Mouse (Mus musculus) fat pad, adult 2 months (tissue): ENCODE measurements around the gene Clip4.

Experiments used
- DNase-seq: peaks from one replicate; pipeline ENCODE4 v3.0.0-alpha.2; 2011; ENCODE audit warnings: low read depth, low spot score; ENCODE audit errors: extremely low read depth

The Clip4 gene

DNA sequence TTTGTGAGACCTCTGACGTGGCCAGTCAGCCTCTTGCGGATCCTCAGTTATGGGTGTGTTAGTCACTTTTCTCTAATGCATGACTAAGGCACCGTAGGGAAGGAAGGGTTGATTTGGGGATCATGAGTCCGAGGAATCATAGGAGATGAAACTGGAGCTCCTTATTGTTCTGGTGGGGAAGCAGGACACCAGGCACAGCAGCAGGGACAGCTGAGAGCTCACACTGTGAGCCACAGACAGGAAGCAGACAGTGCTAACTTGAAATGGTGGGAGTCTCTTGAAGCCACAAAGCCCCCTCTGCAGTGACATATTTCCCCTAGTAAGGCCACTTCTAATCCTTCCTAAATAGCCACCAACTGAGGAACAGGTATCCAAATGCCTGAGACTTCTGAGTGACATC lies 22.8 kb downstream of the Clip4 start:
- DNase-seq, result no peak

DNA sequence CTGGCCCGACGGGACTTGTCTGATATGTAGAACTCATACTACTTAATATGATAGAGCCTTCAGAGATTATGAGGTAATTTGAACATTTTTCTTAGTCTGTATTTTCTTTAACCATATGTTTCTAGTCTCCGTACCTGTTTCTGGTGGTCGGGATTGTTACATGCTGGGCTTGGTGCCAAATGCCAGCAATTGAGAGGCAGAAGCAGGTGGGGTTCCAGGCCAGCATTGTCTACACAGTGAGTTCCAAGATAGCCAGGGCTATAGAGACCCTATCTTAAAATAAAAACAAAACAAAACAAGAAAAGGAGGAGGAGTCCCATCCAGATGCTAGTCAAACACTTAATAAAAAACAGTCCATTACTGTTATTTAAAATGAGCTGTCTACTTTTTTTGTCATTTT lies 23.3 kb downstream of the Clip4 start:
- DNase-seq, result no peak

DNA sequence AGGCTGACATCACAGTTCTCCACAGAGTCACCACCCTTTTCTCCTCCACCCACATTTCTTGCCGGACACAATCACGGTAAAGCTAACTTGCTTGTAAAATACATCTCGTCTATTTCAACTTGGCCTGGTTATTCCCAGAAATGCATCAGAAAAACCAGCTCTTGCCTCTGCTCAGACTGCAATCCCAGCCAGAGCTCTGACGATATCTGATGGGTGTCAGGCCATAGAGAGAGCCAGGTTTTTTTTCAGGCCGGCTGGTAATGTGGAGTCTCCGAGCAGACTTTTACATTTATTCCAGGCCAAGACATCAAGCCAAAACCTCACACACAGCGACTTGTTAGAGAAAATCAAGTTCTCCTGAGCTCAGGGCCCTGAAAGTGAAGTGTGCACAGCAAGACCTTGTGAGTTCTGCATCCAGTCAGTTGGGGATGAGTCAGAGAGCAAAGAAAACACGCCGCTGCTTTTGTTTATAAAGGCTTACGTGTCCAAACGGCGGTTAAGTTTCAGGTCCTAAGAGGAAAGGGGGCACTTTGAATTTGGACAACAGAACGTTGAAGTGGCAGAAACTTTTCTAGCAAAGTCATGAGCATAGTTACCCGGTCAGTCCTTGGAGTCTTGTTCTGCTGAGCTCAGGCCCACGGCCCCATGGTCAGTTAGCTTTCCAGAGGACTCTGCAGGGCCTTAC lies 27.4 kb downstream of the Clip4 start:
- DNase-seq, result no peak

DNA sequence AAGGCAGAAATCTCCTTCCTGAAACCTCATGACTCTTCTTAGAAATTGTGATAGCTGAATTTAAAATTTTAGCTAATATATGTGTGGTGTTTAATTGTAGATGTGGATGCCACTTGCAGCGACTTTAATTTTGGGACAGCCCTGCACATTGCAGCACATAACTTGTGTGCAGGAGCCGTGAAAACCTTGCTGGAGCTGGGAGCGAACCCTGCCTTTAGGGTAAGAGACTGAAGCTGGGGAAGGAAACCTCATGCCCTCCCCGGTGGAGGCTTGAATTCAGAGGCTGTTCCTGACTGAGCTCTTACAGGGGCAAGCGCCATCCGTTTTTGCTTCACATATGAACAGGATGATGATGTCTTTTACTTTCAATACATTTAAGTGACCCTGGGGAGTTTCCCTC lies 35.2 kb downstream of the Clip4 start:
- DNase-seq, result no peak

DNA sequence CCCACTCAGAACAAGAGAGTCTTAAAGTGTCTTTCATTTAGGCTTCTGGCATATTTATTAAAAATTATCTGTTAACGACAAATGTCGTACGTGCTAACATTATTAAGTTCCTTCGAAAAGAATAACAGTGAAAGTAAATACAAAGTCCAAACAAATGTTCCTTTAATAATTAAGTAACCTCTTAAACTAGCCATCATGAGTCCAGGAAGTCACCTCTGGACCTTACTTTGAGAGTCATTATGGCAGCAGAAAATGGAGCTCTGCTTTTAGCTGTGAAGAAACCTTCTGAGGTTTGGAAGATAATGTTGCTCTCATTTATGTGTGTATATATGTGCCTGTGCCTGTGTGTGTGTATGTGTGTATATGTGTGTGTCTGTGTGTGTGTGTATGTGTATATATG lies 35.6 kb downstream of the Clip4 start:
- DNase-seq, result no peak

DNA sequence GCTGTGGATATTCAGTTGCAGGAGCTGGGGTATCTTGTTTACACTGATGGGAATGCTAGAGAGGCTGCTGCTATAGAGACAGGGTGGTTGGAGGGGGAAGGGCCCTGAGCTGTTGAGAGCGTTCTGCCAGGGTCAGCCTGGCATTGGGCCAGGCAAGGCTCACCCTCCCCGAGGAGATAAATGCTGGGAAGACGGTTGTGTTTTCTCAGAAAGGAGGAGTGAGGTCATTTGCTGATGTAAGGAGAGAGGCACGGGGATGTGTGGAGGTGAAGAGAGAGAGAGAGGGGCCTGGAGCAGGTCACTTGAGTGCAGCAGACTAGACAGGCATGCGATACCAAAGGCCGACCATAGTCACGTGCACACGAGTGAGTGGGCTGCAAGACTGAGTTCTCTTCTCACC lies 42.8 kb downstream of the Clip4 start:
- DNase-seq, result no peak

DNA sequence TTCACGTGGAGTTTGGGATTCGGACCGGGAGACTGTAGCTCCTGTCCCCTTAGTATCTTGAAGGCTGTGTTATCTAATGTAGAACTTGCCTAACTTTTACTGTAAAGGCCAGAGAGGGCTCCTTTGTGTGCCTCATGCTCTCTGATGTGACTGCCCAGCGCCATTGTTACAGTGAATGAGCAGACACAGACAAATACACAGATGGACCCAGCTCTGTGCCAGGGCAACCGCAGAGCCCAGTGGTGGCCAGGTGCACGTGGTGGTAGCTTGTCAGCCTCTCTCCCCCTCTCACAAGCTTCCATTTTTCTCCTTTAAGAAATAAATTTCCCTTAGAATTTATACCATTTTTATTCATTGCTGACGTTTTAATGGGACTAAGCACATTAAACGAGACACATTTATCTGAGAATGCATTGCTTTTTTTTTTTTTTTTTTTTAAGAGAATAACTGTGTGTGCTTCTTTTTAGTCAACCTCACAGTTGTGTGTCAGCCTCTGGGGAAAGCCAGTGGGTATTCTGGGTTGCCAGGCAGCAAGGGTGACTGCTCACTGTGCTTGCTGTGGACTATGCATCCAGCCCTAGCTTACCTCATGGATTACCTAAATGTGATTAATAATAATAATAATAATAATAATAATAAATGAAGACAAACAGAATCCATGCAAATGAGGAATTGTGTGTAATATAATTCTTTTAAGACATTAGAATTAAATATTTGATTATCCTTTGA lies 48.0 kb downstream of the Clip4 start:
- DNase-seq, result no peak

DNA sequence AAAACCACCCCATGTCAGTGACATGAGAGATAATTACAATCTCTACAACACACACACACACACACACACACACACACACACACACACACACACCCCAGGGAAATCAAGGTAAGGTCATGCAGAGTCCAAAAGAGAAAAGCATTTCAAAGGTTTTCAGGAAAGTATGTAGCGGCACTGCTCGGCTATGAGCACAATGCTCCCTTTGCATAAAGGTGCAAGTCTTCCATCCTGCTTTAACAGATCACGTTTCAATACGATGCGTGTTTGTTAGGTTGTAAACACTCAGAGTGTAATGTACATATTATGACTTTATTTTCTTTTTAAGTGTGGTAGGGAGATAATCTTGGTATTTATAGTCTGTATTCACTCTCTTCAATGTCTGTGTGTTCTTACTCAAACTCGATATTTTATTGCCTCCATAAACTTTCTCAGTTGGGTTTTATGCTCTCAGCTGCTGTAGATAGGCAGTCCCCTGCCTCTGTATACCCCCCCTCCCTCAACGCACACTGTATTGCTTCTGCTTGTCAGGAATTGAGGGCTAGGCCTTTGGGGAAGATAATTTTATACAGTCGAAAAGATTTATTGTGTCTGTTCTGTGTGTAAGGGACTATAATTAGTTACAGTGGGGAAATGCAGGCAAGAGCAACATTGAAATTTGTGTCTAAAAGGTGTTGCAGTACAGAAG lies 55.5 kb downstream of the Clip4 start:
- DNase-seq, result no peak

DNA sequence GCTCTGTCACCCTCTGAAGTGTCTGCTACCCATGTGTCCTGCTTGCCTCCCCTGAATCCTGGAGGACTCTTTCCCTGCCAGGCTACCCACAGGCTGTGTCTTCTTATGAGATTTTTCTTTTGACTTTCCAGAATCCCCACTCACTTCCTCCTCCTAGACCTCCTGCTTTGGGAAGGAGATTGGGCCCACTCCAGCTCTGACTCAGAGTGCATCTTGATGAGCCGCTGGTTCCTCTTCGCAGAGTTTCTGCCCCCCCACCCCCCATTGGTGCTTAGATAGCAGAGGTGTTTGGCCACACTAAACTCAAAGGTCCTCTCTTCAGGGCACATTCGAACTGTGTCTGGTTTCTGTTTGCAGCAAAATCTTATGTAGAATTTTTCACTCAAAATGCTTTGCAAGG lies 58.3 kb downstream of the Clip4 start:
- no peak for DNase-seq

DNA sequence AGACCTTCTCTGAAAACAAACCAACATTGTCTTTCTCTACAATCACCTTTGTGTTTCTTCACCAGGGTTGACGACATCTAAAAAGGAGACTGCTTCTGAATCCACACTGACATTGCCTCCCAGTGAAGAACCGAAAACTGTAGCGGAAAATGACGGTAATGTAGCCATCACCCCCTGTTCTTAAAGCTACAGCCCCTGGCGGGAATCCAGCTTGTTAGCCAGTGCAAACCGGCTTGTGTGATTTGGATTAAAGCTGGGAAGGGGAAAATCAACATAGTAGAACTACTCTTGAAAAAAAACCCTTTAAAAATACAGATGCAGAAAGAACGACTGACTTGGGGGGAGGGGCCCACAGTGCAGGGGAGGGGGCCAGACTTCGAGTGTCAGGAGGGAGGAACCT lies 59.4 kb downstream of the Clip4 start:
- no peak for DNase-seq

DNA sequence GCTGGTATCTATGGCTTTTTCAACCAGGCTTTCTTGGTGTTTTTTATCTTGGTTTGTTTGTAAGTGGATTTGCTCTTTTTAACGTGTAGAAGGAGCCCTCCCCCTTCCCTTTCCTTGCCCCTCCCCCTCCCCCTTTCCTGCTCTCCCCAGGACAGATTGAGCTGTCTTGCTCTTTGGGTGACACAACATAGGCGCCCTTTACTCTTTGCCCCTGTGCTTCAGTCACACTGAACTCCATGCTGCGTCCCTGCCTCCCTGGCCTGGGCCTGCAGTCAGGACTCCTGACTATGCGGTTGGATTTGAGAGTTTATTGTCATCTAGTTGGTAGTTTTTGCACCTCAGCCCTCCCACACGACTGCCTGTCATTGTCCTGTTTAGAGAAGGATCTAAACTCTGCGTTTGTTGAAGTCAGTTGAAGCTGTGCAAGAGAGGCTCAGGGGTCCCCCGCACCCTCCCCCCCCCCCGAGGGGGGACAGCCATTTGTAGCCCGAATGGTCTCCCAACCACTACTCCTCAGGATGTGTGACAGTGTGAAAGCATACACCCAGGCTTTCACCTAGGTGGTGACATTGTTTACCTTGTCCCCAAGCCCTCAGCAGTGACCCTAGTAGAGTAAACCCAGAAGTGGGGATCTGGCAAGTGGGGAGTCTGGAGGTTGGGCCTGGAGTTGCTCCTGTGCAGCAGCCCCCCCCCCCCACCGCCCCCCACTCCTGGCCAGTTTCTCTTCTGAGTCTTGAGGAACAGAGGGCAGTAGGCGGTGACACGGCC lies 60.6 kb downstream of the Clip4 start:
- no peak for DNase-seq

DNA sequence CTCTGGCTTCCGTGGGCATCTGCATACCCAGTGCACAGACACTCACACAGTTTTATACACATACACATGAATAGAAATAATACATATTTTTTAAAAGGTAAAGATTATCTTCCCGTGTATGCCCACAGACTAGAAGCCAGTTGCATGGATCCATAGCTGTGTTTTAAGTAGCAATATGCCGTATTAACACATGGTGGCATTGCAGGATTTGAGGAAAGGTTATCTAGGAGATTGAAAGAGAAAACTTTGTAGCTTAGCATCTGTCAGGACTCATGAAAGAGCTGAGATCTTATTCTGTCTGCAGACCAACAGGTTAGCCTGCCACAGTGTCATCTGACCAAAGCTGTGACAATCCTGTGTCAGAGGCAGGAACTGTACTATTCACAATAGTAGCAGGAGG lies 63.7 kb downstream of the Clip4 start:
- DNase-seq, result no peak

DNA sequence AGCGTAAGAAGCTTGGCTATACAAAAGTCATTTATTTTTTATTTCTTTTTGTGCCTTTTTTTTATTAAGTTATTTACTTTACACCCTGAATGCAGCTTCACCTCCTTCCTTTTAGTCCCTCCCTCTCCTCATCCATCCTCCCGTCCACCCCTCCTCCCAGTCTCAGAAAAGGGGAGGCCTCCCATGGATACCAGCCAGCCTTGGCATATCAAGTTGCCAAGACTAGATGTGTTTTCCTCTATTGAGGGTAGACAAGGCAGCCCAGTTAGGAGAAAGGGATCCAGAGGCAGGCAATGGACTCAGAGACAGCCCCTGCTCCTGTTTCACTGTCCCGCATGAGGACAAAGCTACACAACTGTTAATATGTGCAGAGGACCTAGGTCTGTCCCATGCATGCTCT lies 93.9 kb downstream of the Clip4 start:
- no peak for DNase-seq

DNA sequence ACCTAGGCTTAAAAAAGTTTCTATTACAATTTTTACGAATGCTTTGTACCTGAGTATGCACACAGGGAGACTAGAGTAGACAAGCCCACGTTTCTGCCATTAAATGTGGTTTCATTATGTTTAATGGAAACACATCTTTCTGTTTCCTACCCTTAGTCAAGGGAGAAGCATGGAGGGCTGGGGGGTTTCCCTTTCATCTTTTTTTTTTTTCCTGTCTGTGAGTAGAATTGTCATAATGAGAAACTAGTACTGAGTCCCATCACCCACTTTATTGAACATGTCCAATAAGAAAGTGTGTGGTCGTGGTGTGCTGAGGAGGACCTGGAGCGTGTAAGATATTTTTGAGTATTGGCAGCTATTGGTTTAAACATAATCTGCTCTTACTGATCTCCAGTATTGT lies 94.6 kb downstream of the Clip4 start:
- DNase-seq, result no peak

DNA sequence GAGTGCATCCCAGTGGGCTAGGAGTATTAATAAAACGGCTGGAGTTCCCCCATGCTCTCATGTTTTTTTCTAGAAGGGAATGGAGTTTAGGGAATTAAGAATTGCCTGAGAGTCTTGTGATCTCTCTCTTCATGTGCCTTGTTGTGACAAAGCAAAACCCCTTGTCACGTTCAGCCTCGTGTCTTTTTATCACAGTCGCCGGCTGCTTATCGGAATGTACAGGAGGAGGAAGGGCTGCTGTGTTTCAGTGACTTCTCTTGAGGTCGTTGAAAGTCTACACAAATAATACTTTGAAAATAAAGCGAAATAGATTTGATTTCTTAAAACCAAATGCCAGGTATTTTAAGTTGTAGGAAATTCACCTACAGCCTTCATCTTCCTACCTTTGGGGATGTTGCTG lies 95.8 kb downstream of the Clip4 start:
- DNase-seq, result no peak

DNA sequence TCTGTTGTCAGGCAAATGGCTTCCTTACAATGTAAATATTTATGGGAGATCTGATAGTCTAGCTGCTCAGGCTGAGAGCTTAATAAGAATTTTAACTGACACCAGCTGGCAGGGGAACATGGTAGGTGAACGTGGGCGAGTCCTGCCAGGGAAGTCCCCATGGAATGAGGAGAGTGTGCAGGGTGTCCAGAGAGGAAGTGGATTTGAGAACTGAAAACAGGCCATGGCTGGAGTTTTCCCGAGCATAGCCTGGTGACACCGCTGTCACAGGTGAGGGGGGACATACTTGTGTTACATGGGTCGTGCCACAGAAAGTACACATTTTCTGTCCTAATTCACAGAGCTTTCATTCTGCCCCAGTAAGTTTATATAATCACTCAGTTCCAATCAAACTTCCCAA lies 97.2 kb downstream of the Clip4 start:
- no peak for DNase-seq

DNA sequence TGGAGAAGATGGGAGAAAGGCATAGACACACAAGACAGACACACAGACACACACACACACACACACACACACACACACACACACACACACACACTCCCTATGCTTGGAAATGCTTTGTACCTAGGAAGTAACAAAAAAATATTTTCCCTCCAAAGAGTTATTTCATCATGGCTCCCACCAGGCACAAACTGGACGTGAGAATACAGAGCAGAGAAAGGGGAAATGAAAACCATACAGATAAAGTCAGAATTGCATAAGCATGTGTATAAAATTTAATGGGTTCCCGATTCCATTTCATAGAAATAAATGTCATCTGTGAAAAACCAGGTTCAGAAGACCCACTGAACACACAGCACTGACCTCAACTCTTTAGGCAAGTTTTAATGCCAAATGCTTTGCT lies 99.6 kb downstream of the Clip4 start:
- no peak for DNase-seq

DNA sequence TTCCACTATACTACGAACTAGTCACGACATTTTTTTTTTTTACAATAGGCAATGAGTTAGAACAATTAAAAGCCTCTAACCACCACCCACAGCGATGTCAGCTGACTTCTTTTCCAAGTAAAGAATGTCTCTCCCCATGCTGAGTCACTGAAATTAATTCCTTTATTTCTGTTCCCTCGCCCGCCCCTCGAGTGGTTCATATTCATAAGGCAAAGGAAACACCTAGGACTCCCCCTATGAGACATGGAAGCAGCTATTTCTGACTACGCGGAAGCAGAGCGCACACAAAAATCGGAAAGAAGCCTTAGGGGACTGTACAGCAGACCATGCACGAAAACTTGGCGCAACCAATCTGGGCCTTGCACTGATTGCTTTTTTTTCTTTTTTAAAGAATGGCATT lies 100.6 kb downstream of the Clip4 start:
- no peak for DNase-seq

DNA sequence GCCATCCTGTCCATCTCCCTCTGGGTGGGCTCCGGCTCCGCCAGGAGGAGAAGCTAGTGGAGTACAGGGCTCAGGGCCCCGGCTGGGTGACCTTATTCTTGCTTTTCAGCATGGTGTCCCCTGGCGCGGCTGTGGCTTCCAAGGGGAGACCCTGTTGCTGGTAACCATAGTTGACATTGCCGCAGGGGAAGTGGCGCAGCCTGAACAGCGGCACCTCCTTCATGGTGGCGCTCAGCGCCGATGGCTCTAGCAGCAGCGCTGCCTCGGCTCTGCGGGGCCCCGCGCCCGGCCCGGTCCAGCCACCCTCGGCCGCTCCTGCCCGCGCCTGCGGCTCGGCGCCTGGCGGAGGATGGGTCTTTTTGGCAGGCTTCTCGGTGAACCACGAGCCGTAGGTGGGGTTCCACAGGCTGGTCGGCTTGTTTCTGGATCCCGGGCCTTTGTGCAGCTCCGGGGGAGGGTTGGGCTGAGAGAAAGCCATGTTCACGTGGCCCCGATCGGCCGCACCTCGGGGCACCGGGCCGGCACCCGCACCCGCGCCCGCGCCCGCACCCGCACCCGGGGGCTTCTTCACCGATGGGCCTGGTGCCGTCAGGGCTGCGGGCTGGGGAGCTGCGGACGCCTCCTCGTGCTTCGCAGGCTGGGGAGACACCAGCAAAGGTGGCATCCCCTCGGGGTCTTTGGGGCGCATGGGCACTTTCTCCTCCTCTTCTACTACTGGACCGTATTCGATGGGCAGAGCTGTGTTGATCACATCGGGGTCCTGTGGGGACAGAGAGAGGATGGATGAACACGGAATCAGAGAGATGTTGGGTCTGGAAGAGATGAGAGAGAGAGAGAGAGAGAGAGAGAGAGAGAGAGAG lies 101.3 kb downstream of the Clip4 start:
- DNase-seq, result no peak

DNA sequence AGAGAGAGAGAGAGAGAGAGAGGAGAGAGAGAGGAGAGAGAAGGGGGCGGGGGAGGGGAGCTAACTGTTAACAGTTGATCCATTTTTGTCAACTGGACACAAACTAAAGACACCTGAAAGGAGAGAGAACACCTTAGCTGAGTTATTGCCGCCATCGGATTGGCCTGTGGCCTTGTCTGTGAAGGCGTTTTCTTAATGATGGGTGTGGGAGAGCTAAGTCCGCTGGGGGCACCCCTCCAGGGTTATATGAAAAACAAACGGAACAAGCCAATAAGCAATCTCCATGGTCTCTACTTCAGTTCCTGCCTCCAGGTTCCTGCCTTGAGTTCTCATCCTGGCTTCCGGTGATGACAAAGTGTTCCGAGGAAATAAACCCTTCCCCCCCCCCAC lies 102.0 kb downstream of the Clip4 start:
- DNase-seq, result no peak

DNA sequence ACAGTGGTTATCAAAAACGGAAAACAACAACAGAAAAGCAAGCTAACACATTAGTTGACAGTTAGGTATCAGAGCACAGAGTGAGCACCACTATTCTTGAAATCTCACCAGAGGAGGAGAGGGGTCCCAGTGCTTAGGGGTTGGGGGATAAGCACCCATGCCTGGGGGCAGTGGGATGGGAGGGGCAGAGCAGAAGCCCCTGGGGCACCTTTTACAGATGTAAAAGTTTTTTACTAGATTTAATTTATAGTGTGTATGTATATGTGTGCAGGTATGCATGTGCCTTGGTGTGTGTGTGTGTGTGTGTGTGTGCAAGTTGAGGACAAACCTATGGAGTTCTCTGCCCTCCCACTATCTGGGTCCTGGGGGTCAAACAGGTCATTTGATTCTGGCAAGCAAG lies 102.4 kb downstream of the Clip4 start:
- no peak for DNase-seq
